ENCODE assay signal across 21 mouse cellular contexts in the genomic region with DNA sequence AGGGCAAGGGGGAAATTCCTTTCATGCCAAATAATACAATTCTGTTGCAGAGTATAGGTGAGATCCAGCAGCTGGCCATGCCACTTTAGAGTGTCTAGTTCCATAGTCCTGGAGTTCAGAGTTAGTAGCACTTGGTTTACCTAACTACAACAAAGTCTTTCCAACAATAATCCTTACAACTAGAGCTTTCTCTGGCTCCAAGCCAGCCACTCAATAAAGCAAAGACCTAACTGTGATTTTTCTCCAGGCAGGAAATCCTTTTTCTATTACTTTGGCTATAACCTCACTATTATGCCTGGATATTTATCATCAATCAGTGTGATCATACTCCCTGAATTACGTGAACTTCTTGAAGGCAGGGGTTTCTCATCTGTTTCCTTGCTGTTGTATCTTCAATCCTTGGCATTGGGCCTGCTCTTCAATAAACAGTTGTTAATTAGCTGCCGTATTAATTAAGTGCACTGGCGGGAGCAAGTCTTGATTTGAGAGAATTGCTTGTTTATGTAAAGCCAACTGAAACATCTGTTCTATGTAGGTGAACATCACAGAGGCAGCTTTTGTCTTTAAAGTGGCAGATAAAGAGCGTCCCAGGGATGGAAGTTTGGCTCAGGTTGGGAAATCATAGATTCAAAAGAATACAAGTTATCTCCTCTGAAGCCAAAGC. TPM values are rescaled to one million over a fixed set of nuclear protein-coding genes. Genes with fewer than 3 reads are reported as not detected.
DNase-seq lines count a peak whose midpoint lies in the region; ATAC-seq and TF ChIP-seq lines count a peak whose summit lies in the region.
"Had no signal": no experiment of that assay in that cellular context is flagged by ENCODE, and none has a peak within 500 bp of the region (broad histone marks: within the 10 kb centered on the region; RNA-seq: fewer than 3 reads in every experiment).

No protein-coding gene starts in this region.

- ATAC-seq in forebrain, embryonic 14.5 days, result peak; percentile 68; the same call in 1 of the 2 replicates
- ATAC-seq in limb, embryonic 13.5 days (ENCODE audit: low FRiP score, low read depth), result peak; percentile 40; the same call in 1 of the 2 replicates
- ATAC-seq in limb, embryonic 14.5 days (ENCODE audit: low FRiP score, low read depth), result no peak
- ATAC-seq: activated CD4-positive, CD25-positive, alpha-beta regulatory T cell, adult 4 months; Patski had no signal

- no peaks in the 10 kb centered on the region for H3K36me3 ChIP-seq in forebrain, embryonic 14.5 days (ENCODE audit: control insufficient read depth, insufficient read depth, low read length)
- no peaks in the 10 kb centered on the region for H3K36me3 ChIP-seq in forebrain, embryonic 10.5 days (replicated peaks)
- no peaks in the 10 kb centered on the region for H3K36me3 ChIP-seq in limb, embryonic 13.5 days
- no peaks in the 10 kb centered on the region for H3K36me3 ChIP-seq in limb, embryonic 10.5 days
- no peaks in the 10 kb centered on the region for H3K36me3 ChIP-seq in limb, embryonic 14.5 days (ENCODE audit: control insufficient read depth, insufficient read depth, low read length)
- H3K36me3 ChIP-seq: embryonic facial prominence, embryonic 15.5 days; heart, embryonic 12.5 days; hindbrain, embryonic 10.5 days; hindbrain, embryonic 15.5 days had no signal

- peak; percentile 69 for DNase-seq in forebrain, embryonic 14.5 days (ENCODE audit: low spot score)
- no peak for DNase-seq in forebrain, embryonic 10.5 days (ENCODE audit: extremely low spot score, low spot score)
- DNase-seq in limb, embryonic 10.5 days (ENCODE audit: low spot score), result no peak
- DNase-seq in lung, postnatal 36 days, result peak; percentile 2
- DNase-seq in lung, postnatal 25 days (ENCODE audit: low spot score), result no peak
- peak; percentile 57 for DNase-seq in limb, embryonic 14.5 days (ENCODE audit: low spot score)
- DNase-seq: adrenal gland, postnatal 14 days; cerebellum, adult 18-20 months; cerebellum, adult 9-11 months; cerebellum, postnatal 36 days; gastrocnemius, adult 2 months; gastrocnemius, postnatal 25 days had no signal

- H3K4me2 ChIP-seq in forebrain, embryonic 14.5 days (ENCODE audit: low read length), result no peak overlapping the region
- H3K4me2 ChIP-seq in limb, embryonic 13.5 days (replicated peaks), result no peak overlapping the region
- no peak overlapping the region for H3K4me2 ChIP-seq in limb, embryonic 14.5 days (replicated peaks; ENCODE audit: low read depth, low read length, severe bottlenecking)
- H3K4me2 ChIP-seq: embryonic facial prominence, embryonic 15.5 days; heart, embryonic 12.5 days; hindbrain, embryonic 15.5 days had no signal

- WGBS in forebrain, embryonic 14.5 days, result 15% methylated on average over 4 of the region's 4 CpGs
- 84% methylated on average over 4 of the region's 4 CpGs for WGBS in forebrain, embryonic 10.5 days
- WGBS in limb, embryonic 13.5 days, result 38% methylated on average over 4 of the region's 4 CpGs
- 62% methylated on average over 4 of the region's 4 CpGs for WGBS in limb, embryonic 10.5 days
- 35% methylated on average over 4 of the region's 4 CpGs for WGBS in limb, embryonic 14.5 days

- no peak overlapping the region for H3K27ac ChIP-seq in forebrain, embryonic 14.5 days (ENCODE audit: low read depth, low read length)
- H3K27ac ChIP-seq in forebrain, embryonic 10.5 days, result no peak overlapping the region
- no peak overlapping the region for H3K27ac ChIP-seq in limb, embryonic 13.5 days
- no peak overlapping the region for H3K27ac ChIP-seq in limb, embryonic 10.5 days
- H3K27ac ChIP-seq in limb, embryonic 14.5 days (replicated peaks; ENCODE audit: low read depth, low read length), result no peak overlapping the region
- H3K27ac ChIP-seq: embryonic facial prominence, embryonic 15.5 days; gastrocnemius, adult 2 months; hindbrain, embryonic 10.5 days; hindbrain, embryonic 15.5 days had no signal

- no peak overlapping the region for H3K4me3 ChIP-seq in forebrain, embryonic 14.5 days (ENCODE audit: low read depth, low read length)
- H3K4me3 ChIP-seq in forebrain, embryonic 10.5 days, result no peak overlapping the region
- H3K4me3 ChIP-seq in limb, embryonic 13.5 days, result no peak overlapping the region
- H3K4me3 ChIP-seq in limb, embryonic 10.5 days, result no peak overlapping the region
- no peak overlapping the region for H3K4me3 ChIP-seq in limb, embryonic 14.5 days (replicated peaks; ENCODE audit: low read length)
- H3K4me3 ChIP-seq: embryonic facial prominence, embryonic 15.5 days; erythroblast, embryonic 14.5 days; gastrocnemius, adult 2 months; heart, embryonic 12.5 days; hindbrain, embryonic 10.5 days; hindbrain, embryonic 15.5 days had no signal

- no peak overlapping the region for H3K9ac ChIP-seq in forebrain, embryonic 14.5 days (ENCODE audit: low read length)
- no peak overlapping the region for H3K9ac ChIP-seq in limb, embryonic 13.5 days
- H3K9ac ChIP-seq in limb, embryonic 14.5 days (ENCODE audit: low read depth, low read length, severe bottlenecking), result no peak overlapping the region
- H3K9ac ChIP-seq: embryonic facial prominence, embryonic 15.5 days; heart, embryonic 12.5 days; hindbrain, embryonic 15.5 days had no signal

- H3K9me3 ChIP-seq in forebrain, embryonic 14.5 days (replicated peaks; ENCODE audit: control insufficient read depth, low read length), result no peaks in the 10 kb centered on the region
- no peaks in the 10 kb centered on the region for H3K9me3 ChIP-seq in forebrain, embryonic 10.5 days
- H3K9me3 ChIP-seq in limb, embryonic 13.5 days, result no peaks in the 10 kb centered on the region
- H3K9me3 ChIP-seq in limb, embryonic 10.5 days (replicated peaks), result no peaks in the 10 kb centered on the region
- H3K9me3 ChIP-seq in limb, embryonic 14.5 days (ENCODE audit: control insufficient read depth, low read length), result no peaks in the 10 kb centered on the region
- H3K9me3 ChIP-seq: embryonic facial prominence, embryonic 15.5 days; heart, embryonic 12.5 days; hindbrain, embryonic 10.5 days; hindbrain, embryonic 15.5 days had no signal

- peaks cover 6% of the 10 kb centered on the region for H3K4me1 ChIP-seq in forebrain, embryonic 14.5 days (ENCODE audit: control insufficient read depth, insufficient read depth, low read length)
- 0 out of 2 replicates have a peak, but pooled peaks cover 3% of the 10 kb centered on the region for H3K4me1 ChIP-seq in forebrain, embryonic 10.5 days
- peaks cover 10% of the 10 kb centered on the region for H3K4me1 ChIP-seq in limb, embryonic 13.5 days
- no peaks in the 10 kb centered on the region for H3K4me1 ChIP-seq in limb, embryonic 10.5 days
- 0 out of 2 replicates have a peak, but pooled peaks cover 4% of the 10 kb centered on the region for H3K4me1 ChIP-seq in limb, embryonic 14.5 days (ENCODE audit: control insufficient read depth, insufficient read depth, low read length)
- H3K4me1 ChIP-seq: embryonic facial prominence, embryonic 15.5 days; hindbrain, embryonic 10.5 days; hindbrain, embryonic 15.5 days had no signal

- no peak for TF ChIP-seq POLR2A in limb, embryonic 14.5 days (IDR thresholded peaks at IDR 0.05; ENCODE audit: borderline replicate concordance, extremely low read depth, insufficient read depth, insufficient read length)

- H3K27me3 ChIP-seq in forebrain, embryonic 14.5 days (replicated peaks; ENCODE audit: control insufficient read depth, insufficient read depth, low read length), result no peaks in the 10 kb centered on the region
- no peaks in the 10 kb centered on the region for H3K27me3 ChIP-seq in forebrain, embryonic 10.5 days (ENCODE audit: poor library complexity, severe bottlenecking)
- H3K27me3 ChIP-seq in limb, embryonic 13.5 days, result peaks cover 5% of the 10 kb centered on the region; the same call in 1 of the 2 replicates
- H3K27me3 ChIP-seq in limb, embryonic 10.5 days (ENCODE audit: low read depth, poor library complexity, severe bottlenecking), result no peaks in the 10 kb centered on the region
- H3K27me3 ChIP-seq in limb, embryonic 14.5 days (ENCODE audit: control insufficient read depth, insufficient read depth, low read length), result no peaks in the 10 kb centered on the region
- H3K27me3 ChIP-seq: CH12.LX; embryonic facial prominence, embryonic 15.5 days; heart, embryonic 12.5 days; hindbrain, embryonic 15.5 days; Patski had no signal

RNA-seq across cellular contexts. Expression of a gene that starts 23.1 kb away (rescaled TPM):
- polyA plus RNA-seq in forebrain, embryonic 14.5 days (2014; fragmentation: Nextera tagmentation; extraction: Ambion mirVana), result 3.8 and 5.1 TPM in 2 replicates
- 9.6 and 11.2 TPM in 2 replicates for polyA plus RNA-seq in forebrain, embryonic 10.5 days (2016; fragmentation: Nextera tagmentation; extraction: Ambion mirVana)
- 23.1 and 23.4 TPM in 2 replicates for polyA plus RNA-seq in limb, embryonic 13.5 days (2015; fragmentation: Nextera tagmentation; extraction: Ambion mirVana)
- 9.5 and 11.6 TPM in 2 replicates for polyA plus RNA-seq in limb, embryonic 10.5 days (2016; fragmentation: Nextera tagmentation; extraction: Ambion mirVana)
- 17.4 and 18.2 TPM in 2 replicates for polyA plus RNA-seq in limb, embryonic 14.5 days (2012; rRNA removed)
- 21.7 and 23.6 TPM in 2 replicates for polyA plus RNA-seq in limb, embryonic 14.5 days (2014; fragmentation: Nextera tagmentation; extraction: Ambion mirVana)
- polyA plus RNA-seq: activated CD4-positive, CD25-positive, alpha-beta regulatory T cell, adult 4 months; erythroblast, embryonic 14.5 days had no signal

Comparison
In these comparisons a context has a peak if more than half of its experiments do, and no peak if none do; other contexts are left out.
1. DNase-seq: peak in forebrain, embryonic 14.5 days (single experiment), lung, postnatal 36 days (single experiment) and limb, embryonic 14.5 days (single experiment); none in forebrain, embryonic 10.5 days (single experiment), limb, embryonic 10.5 days (single experiment) and lung, postnatal 25 days (single experiment).